Mouse (Mus musculus): Measurements from ENCODE around the gene 1700029P11Rik. TPM values are rescaled to one million over a fixed set of nuclear protein-coding genes. Genes with fewer than 3 reads are reported as not detected.
A peak's percentile ranks its signal among the peaks of the same experiment; 100 is the strongest.

The 1700029P11Rik gene
- not detected for polyA plus RNA-seq (2012; fragmentation: generic; extraction: Trizol)
- long read RNA-seq, experiment 1: 0 reads
- long read RNA-seq, experiment 2: 0 reads

DNA sequence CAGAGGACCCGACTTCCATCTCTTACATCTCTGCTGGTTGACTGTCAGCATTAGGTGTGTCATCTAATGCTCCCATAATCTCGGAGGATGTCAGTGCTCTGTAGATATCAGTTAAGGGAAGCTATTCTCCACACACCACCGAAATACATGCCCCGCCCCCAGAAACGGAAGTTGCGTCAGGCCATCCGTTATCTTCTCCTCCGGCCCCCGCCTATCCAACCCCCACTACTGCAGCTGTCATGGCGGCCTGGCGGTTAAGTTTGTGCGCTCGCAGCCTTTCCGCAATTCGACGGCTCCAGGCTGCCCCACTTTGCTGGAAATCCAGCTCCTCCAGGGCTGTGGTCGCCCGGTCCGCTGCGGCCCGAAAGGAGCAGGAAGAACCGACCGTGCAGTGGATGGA lies at the start of gene 1700029P11Rik:
1700029P11Rik (plus strand) TSS at position 220 of the 400 bp plus-strand sequence.
- Histone ChIP-seq H3K27me3 (ENCODE audit: control insufficient read depth, insufficient read depth, insufficient read length) (no peaks in the 10 kb centered on the region), H3K79me3 (ENCODE audit: low read depth) (no peaks in the 10 kb centered on the region), H3K79me2 (ENCODE audit: control insufficient read depth, insufficient read depth) (no peaks in the 10 kb centered on the region), H3ac (ENCODE audit: control insufficient read depth, insufficient read length, low read depth) (no peak within 1 kb of the TSS), H3K4me3 (ENCODE audit: insufficient read depth, poor library complexity, severe bottlenecking) (no peak within 1 kb of the TSS), H3K36me3 (ENCODE audit: control insufficient read depth, insufficient read depth) (no peaks in the 10 kb centered on the region)
- TF ChIP-seq MYOD1 (IDR thresholded peaks at IDR 0.05; ENCODE audit: control insufficient read depth, insufficient read length, low read depth): no peak
- no peak for TF ChIP-seq CEBPB (IDR thresholded peaks at IDR 0.05; ENCODE audit: low read depth)
- no peak for TF ChIP-seq FOSL1 (IDR thresholded peaks at IDR 0.05; ENCODE audit: insufficient read depth, low read length, poor library complexity, severe bottlenecking)
- TF ChIP-seq MAX (IDR thresholded peaks at IDR 0.05): no peak

DNA sequence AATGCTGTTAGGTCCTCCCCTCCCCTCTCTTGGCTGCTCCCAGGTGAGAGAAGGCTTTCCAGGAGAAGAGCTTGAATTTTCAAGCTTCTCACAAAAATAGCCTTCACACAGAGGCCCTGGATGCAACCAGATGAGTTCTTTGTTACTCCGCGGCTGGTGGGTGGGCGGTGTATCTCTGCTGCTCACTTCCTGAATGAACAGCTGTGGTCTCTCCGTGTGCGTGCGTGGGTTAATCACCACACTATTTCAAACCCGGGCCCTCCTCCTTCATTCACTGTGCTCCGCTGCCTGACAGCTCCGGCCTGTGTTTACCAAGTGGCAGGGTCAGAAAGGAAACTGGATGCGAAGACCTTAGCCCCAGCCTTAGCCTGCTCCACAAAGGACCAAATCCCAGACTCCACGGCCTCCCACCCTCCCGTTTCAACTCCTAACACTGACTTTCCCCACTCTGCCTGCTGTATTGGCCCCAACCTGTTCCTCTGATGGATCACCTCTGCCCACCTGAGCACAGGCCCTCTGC lies 47.3 kb upstream of the 1700029P11Rik start:
- Histone ChIP-seq H3K79me2 (ENCODE audit: control insufficient read depth, insufficient read depth) (no peaks in the 10 kb centered on the region), H3K4me3 (ENCODE audit: insufficient read depth, poor library complexity, severe bottlenecking) (no peak overlapping the region), H3K79me3 (ENCODE audit: low read depth) (no peaks in the 10 kb centered on the region), H3K27me3 (ENCODE audit: control insufficient read depth, insufficient read depth, insufficient read length) (no peaks in the 10 kb centered on the region), H3ac (ENCODE audit: control insufficient read depth, insufficient read length, low read depth) (no peak overlapping the region), H3K36me3 (ENCODE audit: control insufficient read depth, insufficient read depth) (no peaks in the 10 kb centered on the region)
- TF ChIP-seq MYOD1 (IDR thresholded peaks at IDR 0.05; ENCODE audit: control insufficient read depth, insufficient read length, low read depth) (no peak), MYOG (IDR thresholded peaks at IDR 0.05; ENCODE audit: control insufficient read depth, extremely low read depth, insufficient read length) (no peak), FOSL1 (IDR thresholded peaks at IDR 0.05; ENCODE audit: insufficient read depth, low read length, poor library complexity, severe bottlenecking) (no peak), USF1 (IDR thresholded peaks at IDR 0.05; ENCODE audit: low read depth) (no peak), CEBPB (IDR thresholded peaks at IDR 0.05; ENCODE audit: low read depth) (no peak), MAX (IDR thresholded peaks at IDR 0.05) (no peak), CTCF (IDR thresholded peaks at IDR 0.05; ENCODE audit: control insufficient read depth, insufficient read depth, insufficient read length) (no peak)

DNA sequence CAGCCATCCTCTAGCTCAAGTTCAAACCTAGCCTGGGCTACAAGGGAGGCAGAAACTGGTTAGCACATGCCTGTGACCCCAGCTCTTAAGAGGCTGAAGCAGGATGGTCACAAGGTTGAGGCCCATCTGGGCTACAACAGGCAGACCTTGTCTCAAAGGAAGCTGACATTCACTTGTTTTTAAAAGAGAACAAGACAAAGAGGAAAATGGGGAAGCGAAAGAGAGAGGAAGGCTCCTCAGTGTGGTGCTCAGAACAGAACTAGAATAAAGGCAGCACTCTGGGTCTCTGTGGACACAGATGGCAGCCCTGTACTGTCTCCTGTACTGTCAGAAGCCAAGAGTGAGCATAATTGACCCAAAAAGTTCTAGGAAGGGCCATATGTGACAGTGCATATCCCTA lies 46.4 kb upstream of the 1700029P11Rik start:
- Histone ChIP-seq H3K79me3 (ENCODE audit: low read depth) (no peaks in the 10 kb centered on the region), H3K36me3 (ENCODE audit: control insufficient read depth, insufficient read depth) (no peaks in the 10 kb centered on the region), H3K27me3 (ENCODE audit: control insufficient read depth, insufficient read depth, insufficient read length) (no peaks in the 10 kb centered on the region), H3ac (ENCODE audit: control insufficient read depth, insufficient read length, low read depth) (no peak overlapping the region), H3K79me2 (ENCODE audit: control insufficient read depth, insufficient read depth) (no peaks in the 10 kb centered on the region), H3K4me3 (ENCODE audit: insufficient read depth, poor library complexity, severe bottlenecking) (no peak overlapping the region)
- TF ChIP-seq FOSL1 (IDR thresholded peaks at IDR 0.05; ENCODE audit: insufficient read depth, low read length, poor library complexity, severe bottlenecking): no peak
- TF ChIP-seq MYOD1 (IDR thresholded peaks at IDR 0.05; ENCODE audit: control insufficient read depth, insufficient read length, low read depth): no peak
- no peak for TF ChIP-seq USF1 (IDR thresholded peaks at IDR 0.05; ENCODE audit: low read depth)
- TF ChIP-seq CTCF (IDR thresholded peaks at IDR 0.05; ENCODE audit: control insufficient read depth, insufficient read depth, insufficient read length): no peak
- no peak for TF ChIP-seq CEBPB (IDR thresholded peaks at IDR 0.05; ENCODE audit: low read depth)
- no peak for TF ChIP-seq MAX (IDR thresholded peaks at IDR 0.05)
- no peak for TF ChIP-seq MYOG (IDR thresholded peaks at IDR 0.05; ENCODE audit: control insufficient read depth, extremely low read depth, insufficient read length)

DNA sequence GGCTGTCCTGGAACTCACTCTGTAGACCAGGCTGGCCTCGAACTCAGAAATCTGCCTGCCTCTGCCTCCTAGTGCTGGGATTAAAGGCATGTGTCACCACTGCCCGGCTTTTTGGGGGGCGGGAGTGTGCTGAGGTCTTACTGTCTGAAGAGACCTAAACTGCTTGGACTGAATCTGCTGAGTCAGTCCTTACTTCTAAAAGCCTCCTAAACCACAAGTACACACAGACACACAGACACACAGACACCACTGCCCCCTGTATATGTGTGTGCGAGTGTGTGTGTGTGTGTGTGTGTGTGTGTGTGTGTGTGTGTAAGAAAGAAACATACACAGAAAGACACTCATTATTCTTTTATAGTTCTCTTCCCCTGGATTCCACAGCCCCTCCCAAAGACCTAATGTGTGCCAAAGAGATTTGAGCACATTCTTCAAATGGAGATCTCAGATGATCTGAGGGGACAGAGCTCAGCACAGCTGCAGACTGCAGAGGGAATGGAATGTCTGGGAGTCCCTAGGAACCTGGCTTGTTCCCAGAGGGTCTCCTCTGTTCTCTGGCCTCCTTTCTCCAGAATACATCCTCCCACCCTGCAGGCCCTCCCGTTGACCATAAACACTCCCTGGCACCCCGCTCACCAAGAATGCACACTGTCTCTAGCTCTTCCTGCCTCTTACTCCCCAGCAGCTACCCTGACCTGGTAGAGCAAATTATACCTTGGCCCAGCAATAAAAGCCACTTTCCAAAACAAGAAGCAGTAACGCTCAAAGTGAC lies 44.3 kb upstream of the 1700029P11Rik start:
- Histone ChIP-seq H3K79me2 (ENCODE audit: control insufficient read depth, insufficient read depth) (no peaks in the 10 kb centered on the region), H3K79me3 (ENCODE audit: low read depth) (no peaks in the 10 kb centered on the region), H3ac (ENCODE audit: control insufficient read depth, insufficient read length, low read depth) (no peak overlapping the region), H3K36me3 (ENCODE audit: control insufficient read depth, insufficient read depth) (no peaks in the 10 kb centered on the region), H3K4me3 (ENCODE audit: insufficient read depth, poor library complexity, severe bottlenecking) (no peak overlapping the region), H3K27me3 (ENCODE audit: control insufficient read depth, insufficient read depth, insufficient read length) (no peaks in the 10 kb centered on the region)
- TF ChIP-seq USF1 (IDR thresholded peaks at IDR 0.05; ENCODE audit: low read depth) (no peak), MYOD1 (IDR thresholded peaks at IDR 0.05; ENCODE audit: control insufficient read depth, insufficient read length, low read depth) (no peak), CTCF (IDR thresholded peaks at IDR 0.05; ENCODE audit: control insufficient read depth, insufficient read depth, insufficient read length) (no peak), FOSL1 (IDR thresholded peaks at IDR 0.05; ENCODE audit: insufficient read depth, low read length, poor library complexity, severe bottlenecking) (no peak), CEBPB (IDR thresholded peaks at IDR 0.05; ENCODE audit: low read depth) (no peak), MYOG (IDR thresholded peaks at IDR 0.05; ENCODE audit: control insufficient read depth, extremely low read depth, insufficient read length) (no peak), MAX (IDR thresholded peaks at IDR 0.05) (no peak)

DNA sequence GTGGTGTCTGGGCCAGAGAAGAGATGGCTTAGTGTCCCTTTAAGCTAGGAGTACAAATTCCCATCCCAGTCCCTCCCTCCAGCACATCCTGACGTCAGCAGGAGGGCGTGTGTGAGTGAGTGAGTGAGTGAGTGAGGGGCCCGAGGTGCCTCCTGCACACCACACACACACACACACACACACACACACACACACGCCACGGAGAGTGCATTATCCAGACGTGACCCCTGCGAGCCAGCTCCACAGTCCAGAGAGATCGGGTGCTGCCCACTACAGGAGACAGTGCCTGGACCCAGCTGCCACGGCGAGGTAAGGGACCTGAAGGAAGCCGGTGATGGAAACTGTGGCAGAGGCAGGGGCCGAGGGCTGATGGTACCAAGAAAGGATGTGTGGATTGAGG lies 43.7 kb upstream of the 1700029P11Rik start, which contains the start of gene Csdc2:
Csdc2 (plus strand) TSS at position 81 of the 400 bp plus-strand sequence.
- no peak for TF ChIP-seq FOSL1 (IDR thresholded peaks at IDR 0.05; ENCODE audit: insufficient read depth, low read length, poor library complexity, severe bottlenecking)
- TF ChIP-seq CEBPB (IDR thresholded peaks at IDR 0.05; ENCODE audit: low read depth): no peak
- TF ChIP-seq USF1 (IDR thresholded peaks at IDR 0.05; ENCODE audit: low read depth): no peak
- no peak for TF ChIP-seq MAX (IDR thresholded peaks at IDR 0.05)
- no peak for TF ChIP-seq MYOG (IDR thresholded peaks at IDR 0.05; ENCODE audit: control insufficient read depth, extremely low read depth, insufficient read length)
- peak; percentile 9 for TF ChIP-seq CTCF (IDR thresholded peaks at IDR 0.05; ENCODE audit: control insufficient read depth, insufficient read depth, insufficient read length)
- no peak for TF ChIP-seq MYOD1 (IDR thresholded peaks at IDR 0.05; ENCODE audit: control insufficient read depth, insufficient read length, low read depth)
- Histone ChIP-seq H3ac (ENCODE audit: control insufficient read depth, insufficient read length, low read depth) (peak within 1 kb of the TSS; percentile 51), H3K27me3 (ENCODE audit: control insufficient read depth, insufficient read depth, insufficient read length) (no peaks in the 10 kb centered on the region), H3K79me2 (ENCODE audit: control insufficient read depth, insufficient read depth) (no peaks in the 10 kb centered on the region), H3K79me3 (ENCODE audit: low read depth) (no peaks in the 10 kb centered on the region), H3K4me3 (ENCODE audit: insufficient read depth, poor library complexity, severe bottlenecking) (no peak within 1 kb of the TSS), H3K36me3 (ENCODE audit: control insufficient read depth, insufficient read depth) (no peaks in the 10 kb centered on the region)
